Mouse (Mus musculus) hematopoietic stem cell, adult 5-6 weeks (primary cell): ENCODE results near the gene Btbd1. TPM values are rescaled to one million over a fixed set of nuclear protein-coding genes. Genes with fewer than 3 reads are reported as not detected.
A peak's percentile ranks its signal among the peaks of the same experiment; 100 is the strongest.

ENCODE experiments used
- ATAC-seq, 2 experiments: fragments of 125-278 bp in 1 of 2; replicated peaks in 1 of 2; 2 replicates each; pipeline ENCODE4 v1.8.0; 2016 to 2017; ENCODE audit warnings: inconsistent platforms in 2 of 2, mild to moderate bottlenecking in 2 of 2, moderate number of reproducible peaks in 2 of 2, low read depth in 1 of 2, moderate TSS enrichment in 1 of 2; ENCODE audit not compliant: low FRiP score in 2 of 2, poor library complexity in 2 of 2, severe bottlenecking in 2 of 2, insufficient read depth in 1 of 2, low TSS enrichment in 1 of 2
- total RNA-seq: library from RNA; stranded (forward); fragments of 172-1452, 232-1000 nt; gene quantifications from 2 replicates; pipeline ENCODE4 v1.2.3, GENCODE M21; 2017

Btbd1 gene
- total RNA-seq, 1 experiment from 2014 or later = 142 TPM

GRCm38 (mm10) chr7:81834847-81835246 is 5.6 kb upstream of the Btbd1 start:
- ATAC-seq = 0 out of 4 replicates have a peak, but pooled peaks of 1 of the 2 experiments have one; percentile 46

DNA sequence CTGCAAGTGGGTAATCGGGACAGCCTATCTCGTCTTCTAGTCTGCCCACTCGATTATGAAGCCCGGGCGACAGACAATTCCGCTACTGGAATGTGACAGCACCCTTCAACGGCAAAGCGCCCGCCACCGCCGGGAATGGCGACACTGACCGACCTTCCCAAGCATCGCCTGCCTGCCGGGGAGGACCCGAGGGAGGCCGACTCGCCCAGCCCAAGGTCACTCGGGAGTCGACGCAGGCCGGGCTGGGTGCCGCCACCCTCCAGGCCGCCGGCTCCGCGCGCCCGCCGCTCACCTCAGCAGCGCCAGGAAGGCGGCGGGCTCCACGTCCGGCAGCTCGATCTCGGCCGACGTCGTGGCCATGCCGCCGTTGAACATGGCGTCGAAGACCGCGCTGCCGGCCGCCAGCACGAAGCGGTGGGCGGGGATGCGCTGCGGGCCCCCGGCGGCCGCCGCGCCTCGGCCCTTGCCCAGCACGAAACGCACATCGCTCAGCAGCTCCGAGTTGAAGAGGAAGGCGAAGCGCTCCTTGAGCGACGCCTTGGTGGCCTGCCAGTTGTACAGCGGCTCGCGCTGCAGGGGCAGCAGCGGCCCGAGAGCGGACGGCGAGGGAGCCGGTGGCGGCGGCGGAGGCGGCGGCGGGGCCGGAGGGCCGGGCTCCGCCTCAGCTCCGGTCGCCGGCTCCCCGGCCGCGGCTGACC is 401 bp downstream of the Btbd1 start:
- peak; percentile 14 to 31; a peak in 2 of 4 replicates for ATAC-seq

DNA sequence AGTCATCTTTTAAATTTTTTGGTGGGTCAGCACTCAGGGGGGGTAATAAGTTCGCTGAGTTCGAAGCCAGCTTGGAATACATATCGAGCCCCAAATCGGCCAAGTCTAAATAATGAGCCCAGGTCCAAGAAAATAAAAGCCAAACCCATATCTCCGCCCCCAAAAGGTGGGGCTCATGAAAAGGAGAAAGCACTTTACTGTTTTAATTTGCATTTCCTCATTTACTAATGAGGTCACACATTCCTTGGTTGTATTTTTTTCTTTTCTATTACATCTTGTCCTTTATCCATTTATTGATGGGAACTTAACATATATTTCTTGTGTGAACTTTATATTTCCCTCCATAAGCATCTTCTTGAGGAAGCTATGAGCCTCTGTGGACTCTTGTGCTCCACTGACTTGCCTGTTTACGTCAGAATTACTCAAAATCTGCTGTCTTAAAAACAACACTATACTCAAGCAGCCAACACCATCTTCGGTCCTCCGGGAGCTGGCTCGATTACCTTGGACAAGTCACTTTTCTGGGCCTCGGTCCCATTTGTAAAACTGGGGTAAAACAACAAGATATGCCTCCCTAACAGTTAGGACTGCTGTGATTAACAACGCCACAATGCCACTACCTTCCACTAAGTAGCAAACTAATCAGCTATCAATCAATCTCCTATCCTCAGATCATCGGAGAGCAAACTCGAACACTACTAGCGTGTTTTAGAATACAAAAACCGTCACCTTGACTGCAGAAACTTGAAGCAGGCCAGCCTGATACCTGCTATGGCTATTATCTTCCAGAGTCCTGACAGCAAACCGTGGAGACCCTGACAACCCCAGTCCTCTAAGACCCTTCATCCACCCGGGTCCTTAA is 1.2 kb downstream of the Btbd1 start:
- no peak for ATAC-seq

GRCm38 (mm10) chr7:81825381-81825780 is 3.9 kb downstream of the Btbd1 start:
- no peak for ATAC-seq

GRCm38 (mm10) chr7:81824906-81825305 is 4.3 kb downstream of the Btbd1 start:
- no peak for ATAC-seq

GRCm38 (mm10) chr7:81806067-81806466 is 23.2 kb downstream of the Btbd1 start:
- no peak for ATAC-seq

DNA sequence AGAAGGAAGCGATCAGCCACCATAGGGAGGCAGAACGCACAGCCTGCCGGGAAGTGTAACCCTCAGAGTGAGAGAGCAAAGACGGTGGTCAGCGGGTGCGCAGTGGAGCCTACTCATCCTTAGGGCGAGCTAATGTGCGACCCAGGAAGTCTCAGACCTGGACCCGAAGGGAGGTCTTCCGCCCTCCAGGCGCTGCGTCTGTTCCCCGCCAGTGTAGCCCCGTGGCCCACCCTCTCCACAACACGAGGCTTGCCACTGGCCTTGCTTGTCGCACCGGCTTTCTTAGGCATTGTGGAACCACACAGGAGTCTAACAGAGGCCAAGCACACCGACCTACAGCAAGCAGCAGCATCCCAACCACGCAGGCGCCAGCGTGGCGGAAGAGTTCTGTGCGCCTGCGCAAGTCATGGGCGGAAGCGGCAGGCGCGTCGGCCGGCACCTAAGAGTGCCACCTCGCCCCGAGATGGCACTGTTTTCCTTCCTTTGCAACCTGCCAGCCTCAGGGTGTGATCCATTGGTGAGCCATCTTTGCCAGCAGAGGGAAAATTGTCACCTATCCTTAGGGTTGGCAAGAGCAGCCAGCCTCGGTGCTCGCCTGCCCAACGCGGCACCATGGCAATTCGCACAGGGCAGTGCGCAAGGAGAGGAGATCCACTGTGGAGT is 40.0 kb downstream of the Btbd1 start, which contains the start of gene 3110040N11Rik:
Gene 3110040N11Rik, minus strand, starts transcription at position 384 of the 663 bp plus-strand sequence.
- ATAC-seq = peak; percentile 91 to 96

GRCm38 (mm10) chr7:81788536-81788935 is 40.7 kb downstream of the Btbd1 start:
- ATAC-seq = no peak

GRCm38 (mm10) chr7:81777667-81778218 is 51.5 kb downstream of the Btbd1 start:
- ATAC-seq = no peak

- no peak for ATAC-seq
Measured at GRCm38 (mm10) chr7:81775325-81775724, 53.9 kb downstream of the Btbd1 start.

DNA sequence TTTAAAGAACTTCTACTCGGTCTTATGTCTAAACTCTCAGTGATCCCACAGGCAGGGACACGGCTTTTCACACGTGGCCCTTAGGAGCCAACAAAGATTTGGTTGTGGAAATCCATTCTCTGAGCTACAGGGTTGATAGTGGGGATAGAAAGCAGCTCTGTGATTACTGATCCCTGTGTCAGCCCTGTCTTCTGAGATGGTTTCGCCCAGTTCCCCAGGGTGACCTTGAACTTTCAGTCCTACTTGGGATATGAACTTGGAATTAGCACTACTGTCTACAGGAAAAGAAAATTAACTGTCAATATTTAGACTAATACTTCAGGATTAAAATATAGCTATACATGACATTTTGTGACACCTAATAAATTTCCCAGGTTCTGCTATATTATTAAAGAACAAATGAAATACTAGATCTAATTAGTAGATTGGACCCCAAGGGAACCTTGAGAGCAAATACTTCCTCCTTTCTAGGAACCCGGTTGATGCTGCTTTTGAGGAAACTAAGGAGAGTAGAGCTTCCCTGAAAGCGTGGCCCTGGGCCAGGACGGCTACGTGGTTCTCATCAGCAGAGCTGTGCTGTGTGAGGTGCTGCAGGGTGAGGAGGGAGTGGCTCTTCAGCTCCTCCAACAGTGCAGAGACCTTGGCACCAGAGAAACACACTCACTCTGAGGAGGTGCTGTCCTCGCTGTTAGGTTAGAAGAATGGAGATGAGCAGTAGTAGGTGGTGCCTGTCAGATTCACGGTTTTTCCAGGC is 56.3 kb downstream of the Btbd1 start:
- peak; percentile 37 to 39; a peak in 1 of 4 replicates for ATAC-seq

- peak; percentile 20 to 59; a peak in 2 of 4 replicates for ATAC-seq
Measured at GRCm38 (mm10) chr7:81763110-81763845, 66.0 kb downstream of the Btbd1 start.

- ATAC-seq = peak; percentile 94 to 96
Measured at GRCm38 (mm10) chr7:81762180-81763109, 66.8 kb downstream of the Btbd1 start, which contains the start of gene Ramac. Gene Ramac (plus strand): TSS chr7:81762925.

DNA sequence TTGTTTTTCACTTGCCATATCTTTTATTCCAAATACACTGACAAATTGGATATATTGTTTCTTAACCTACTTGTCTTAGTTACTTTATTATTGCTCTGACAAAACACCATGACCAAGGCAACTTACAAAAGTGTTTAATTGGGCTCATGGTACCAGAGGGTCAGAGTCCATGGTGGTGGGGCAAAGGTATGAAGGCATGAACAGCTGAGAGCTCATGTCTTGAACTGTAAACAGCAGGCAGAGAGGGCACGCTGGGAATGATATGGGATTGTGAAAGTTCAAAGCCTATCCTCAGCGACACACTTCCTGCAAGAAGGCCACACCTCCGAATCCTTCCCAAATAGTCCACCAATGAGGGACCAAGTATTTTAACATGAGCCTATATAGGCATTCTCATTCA is 81.3 kb downstream of the Btbd1 start:
- ATAC-seq = no peak

- ATAC-seq = peak; percentile 65 to 66
Measured at GRCm38 (mm10) chr7:81744145-81744544, 85.1 kb downstream of the Btbd1 start.
